Mouse (Mus musculus) cerebellum, adult 11-12 months (tissue): ENCODE results near the gene Ppm1h.
"Not testable (repeated sequence)": the region's sequence is repeated elsewhere in the genome, so short reads cannot be mapped to it uniquely, and the experiment has no call there.

Experiments used
- DNase-seq: peaks from one replicate; pipeline ENCODE4 v3.0.0; 2022

The Ppm1h gene

DNA sequence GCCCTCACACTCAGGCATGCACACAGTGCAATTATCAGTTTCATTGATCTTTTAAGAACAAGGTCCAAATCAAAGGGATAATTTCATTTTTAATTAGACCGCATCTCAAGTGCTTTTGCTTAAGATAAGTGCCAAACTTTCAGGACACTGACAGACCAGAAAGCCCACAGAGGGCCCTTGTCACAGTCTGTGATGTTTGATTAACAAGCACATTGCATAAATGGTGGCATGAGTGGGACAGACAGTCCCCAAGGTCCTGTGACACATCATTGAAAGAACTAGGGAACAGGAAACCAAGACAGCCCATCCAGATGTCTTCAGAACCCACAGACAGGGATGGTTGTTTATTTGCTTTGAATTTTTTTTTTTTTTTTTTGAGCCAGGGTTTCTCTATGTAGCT lies 221.9 kb downstream of the Ppm1h start:
- DNase-seq, result no peak

DNA sequence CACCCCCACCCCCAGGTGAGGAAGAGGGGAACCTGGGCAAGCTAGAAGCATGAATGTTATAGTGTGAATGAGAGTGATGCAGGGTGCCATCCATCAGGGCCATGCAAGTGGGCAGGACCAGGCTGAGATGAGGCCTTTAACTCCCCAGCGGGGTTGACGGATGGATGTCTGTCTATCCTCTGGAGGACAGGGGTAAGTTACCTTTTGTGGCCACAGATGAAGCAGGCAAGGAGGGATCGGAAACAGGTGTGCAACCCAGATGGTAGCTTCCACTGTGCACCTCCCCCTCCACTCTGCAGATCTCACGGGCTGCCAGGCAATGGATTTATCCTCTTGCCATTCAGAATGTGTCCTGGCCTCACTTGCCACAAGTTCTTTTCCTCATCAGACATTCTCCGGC lies 222.8 kb downstream of the Ppm1h start:
- DNase-seq, result peak; percentile 56

DNA sequence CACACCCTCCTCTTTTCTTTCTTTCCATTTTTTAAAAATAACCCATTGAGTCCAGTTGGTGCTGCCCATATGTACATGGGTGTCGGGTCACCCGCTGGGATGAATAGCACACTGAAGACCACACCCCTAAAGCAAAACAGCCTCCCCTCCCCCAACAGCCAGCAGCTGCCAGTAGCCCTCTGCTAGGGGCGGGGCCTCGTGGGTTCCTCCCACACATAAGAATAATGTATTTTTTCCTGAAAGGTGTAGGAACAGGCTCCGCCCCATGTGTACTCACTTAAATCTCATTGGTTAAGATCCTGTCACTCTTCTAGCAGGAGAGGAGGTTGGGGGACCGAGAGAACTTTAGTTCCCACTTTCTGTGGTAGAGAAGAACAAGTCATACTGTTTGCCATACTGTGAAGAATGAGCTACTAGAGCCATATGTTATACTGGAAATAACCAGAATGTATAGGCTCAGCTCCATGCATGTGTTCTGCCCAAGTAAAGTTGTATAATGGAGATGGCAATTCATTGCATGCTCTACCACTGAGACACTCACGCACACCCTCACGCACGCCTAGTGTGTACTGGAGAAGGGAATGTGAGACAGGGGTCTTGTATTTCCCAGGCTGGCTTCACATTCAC lies 231.0 kb downstream of the Ppm1h start:
- no peak for DNase-seq

DNA sequence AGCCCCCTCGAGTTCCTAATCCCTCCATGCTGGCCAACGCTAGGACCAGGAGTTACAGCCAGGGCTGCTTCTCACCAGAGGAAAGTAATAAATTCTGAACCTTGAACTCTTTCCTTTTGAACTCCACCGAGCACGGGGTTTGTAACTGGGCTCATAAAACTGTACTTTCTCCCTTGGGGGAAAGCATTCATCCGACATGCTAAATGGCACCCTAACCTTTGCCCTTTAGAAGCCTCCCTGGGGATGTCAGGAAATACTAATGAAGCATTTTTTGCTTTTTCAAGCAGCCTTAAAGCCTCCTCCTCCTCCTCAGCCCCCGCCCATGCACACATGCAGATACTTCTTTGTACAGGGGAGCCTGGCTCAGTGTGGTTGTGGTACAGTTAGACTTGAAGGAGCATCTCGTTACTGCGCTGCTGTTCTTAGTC lies 232.2 kb downstream of the Ppm1h start:
- DNase-seq, result no peak

DNA sequence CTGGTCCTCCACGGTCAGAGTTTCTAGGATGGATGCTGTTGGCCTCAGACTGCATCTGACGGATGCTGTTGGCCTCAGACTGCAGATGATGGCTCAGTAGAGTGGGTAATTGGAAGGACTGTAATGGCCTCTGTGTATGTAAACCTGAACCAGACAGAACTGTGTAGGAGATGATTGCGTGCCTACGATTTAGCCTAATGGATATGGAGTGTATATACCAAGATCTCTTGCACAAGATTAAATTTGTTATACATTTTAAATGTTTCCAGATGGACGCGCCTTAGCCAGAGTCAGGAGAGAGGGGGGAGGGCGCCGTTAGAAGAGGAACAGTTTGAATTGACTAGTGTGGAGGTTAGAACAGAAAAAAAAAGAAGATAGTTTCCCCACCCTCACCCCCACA lies 233.1 kb downstream of the Ppm1h start:
- DNase-seq, result no peak

DNA sequence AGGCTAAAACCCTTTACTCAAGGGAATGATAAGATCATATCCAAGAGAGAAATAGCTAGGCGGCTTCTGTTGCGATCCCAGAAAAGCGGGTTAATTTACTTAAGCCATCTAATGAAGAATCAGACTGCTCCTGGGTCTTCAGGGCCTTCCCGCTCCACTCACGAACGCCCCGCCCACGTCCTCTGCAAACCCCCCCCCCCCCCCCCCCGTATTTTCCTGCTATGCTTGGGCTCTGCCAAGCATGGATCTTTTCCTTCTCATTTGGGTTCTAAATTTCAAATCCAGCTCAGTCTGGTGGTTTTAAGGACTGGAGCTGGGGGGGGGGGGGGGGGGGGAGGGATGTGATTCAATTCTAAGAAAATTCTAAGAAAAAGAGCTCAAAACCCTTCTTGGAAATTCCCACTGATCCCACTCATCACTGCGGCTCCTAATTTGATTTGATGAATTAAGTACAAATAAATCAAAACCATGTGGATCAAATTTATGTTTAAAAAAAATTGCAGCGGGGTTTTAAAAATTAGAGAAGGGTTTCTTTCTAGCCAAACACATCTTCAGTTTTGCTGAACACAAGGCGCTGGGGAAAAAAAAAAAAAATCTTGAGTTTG lies 233.6 kb downstream of the Ppm1h start:
- no peak for DNase-seq

DNA sequence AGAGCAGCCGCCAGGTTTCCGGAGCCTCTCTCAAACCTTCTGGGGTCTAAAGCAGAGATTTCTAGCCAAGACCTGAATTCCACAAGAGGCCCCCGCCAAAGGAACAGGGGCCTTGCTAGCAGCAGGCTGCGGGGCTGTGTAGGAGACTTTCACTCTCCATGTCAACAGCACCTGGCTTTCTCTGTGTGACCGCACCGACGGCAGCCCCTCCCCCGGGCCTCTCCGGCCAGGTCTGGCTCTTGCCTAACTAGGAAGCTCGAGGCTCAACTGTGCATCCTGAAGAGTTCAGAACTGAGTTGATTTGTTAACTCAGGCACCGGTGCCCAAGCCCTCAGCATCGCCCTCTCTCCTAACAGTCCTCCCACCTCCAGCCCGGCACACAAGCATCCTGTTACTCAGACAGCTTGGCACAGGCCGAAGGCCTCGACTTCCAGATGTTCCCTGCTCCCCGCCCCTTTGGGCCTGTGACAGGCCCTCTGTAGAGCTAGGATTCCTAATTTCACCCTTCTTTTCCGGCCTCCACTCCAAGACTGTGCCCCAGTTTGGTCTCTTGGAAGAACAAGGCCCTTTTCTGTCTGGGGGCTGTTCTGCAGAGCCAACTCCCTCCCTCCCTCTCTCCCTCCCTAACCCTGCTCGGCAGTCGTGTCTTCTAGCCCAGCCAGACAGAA lies 234.3 kb downstream of the Ppm1h start:
- peak; percentile 67 for DNase-seq

DNA sequence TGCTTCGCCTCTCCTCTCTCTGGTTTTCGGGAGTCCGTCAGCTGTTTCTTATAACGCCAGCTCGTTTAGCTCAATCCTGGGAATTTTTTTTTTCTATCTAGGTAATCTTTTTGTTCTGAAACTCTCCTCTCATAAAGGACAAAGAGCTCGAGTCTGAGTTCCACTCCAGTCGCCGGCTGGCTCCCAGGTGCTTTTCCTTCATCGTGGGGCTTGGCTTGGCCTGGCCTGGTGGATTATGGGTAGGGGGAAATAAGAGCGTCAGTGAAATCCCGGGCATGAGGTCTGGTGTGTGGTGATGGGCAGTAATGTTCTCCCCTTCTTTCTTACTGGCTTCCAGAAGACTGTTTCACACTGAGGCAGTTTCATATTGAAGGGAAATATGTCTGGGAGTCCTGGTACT lies 234.8 kb downstream of the Ppm1h start:
- no peak for DNase-seq

DNA sequence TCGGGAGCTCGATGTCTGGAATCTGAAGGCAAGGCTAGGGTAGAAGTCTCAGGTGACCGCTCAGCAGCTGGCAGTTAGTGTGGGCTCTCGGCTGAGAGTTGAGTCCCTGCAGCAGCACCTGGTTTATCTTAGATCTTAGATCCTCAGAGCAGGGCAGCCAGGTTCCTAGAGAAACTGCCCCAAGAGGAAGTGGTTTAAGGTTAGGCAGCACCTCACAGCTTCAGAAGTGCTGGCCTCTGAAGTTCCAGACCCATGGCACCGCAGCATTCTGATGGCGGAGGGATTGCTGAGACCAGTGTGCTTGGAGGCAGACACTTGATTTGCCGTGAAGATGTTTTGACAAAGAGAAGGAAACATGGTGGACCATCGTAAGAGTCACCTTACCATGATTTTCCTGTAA lies 237.3 kb downstream of the Ppm1h start:
- no peak for DNase-seq

DNA sequence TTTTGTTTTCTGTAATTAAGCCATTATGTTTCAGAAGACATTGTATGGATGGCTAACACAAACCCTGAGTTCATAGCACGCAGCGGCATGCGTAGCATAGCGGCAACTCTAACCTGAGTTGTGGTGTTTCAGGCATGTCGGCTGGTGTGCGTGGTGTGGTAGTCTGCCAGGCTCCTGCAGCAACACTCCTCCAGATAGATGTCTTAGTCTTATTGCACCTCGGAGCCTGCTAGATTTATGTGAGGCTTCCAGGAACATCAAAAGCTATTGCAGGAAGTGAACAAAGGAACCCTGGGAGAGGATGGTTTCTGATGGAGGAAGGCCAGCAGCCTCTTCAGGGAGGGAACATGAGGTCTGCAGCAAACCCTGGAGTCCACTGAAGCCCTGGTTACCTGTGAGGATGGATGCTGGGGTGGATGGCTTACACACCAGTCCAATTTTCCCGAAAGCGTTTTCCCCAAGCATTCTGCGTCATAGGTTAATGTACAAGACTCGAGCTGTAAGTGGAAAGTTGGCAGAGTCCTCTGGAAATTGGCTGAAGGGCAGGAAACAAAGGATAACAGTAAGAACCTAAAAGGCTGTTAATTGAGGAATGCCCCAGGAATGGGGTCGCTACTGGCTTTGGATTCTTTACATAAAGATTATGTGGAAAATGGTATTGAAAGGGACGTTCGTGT lies 239.2 kb downstream of the Ppm1h start:
- DNase-seq, result no peak

DNA sequence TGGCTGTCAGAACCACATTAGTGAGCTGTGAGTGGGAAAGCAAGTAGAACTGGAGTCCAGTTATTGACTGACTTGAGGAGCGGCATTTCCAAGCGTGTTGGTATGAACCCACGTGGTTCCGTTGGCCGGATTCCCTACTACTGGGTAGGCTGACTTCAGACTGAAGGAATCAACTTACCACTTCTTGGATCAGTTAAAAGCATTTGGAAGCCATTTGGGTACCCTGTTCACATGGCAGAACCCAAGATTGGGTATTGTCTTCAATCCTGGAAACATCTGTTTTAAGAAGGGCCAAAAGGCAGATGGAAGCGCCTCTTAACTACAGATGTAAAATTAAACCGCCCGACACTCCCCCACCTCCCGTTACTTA lies 239.7 kb downstream of the Ppm1h start:
- DNase-seq, result no peak

DNA sequence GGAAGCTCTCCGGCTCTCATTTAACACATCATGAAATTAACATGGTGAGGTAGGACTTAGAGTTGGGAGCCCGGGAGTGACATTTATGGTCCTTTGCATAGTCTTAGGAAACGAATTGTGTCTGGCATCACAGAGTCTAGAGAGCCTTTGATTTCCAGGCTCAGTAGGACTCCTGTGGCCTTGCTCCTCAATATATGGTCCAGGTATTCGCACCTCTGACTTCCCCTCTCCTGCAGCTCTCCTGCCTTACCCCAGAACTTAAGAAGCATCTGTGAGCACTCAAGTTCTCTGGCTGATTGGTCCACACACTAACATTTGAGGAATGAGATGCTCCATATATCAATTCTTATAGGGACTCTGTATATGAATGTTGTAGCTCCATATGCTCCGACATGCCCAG lies 240.2 kb downstream of the Ppm1h start:
- no peak for DNase-seq

DNA sequence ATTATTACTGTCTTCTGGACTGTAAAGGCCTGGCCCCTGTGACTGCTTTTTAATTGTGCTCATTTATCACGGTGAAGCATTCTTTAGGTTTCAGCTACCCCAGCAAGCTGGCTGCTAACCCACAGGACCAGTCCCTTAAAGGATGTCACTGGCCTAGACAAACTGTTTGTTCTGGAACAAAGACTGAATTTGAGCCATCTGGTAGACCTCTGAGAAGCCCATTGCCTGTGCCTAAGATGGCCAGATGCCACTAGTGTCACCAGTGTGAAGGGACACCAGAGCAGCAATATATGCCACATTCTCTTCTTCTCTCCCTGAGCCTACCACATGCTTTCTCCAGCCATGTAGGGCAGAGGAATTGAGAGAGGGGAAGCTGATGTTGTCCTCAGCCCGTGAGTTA lies 240.9 kb downstream of the Ppm1h start:
- peak; percentile 61 for DNase-seq

DNA sequence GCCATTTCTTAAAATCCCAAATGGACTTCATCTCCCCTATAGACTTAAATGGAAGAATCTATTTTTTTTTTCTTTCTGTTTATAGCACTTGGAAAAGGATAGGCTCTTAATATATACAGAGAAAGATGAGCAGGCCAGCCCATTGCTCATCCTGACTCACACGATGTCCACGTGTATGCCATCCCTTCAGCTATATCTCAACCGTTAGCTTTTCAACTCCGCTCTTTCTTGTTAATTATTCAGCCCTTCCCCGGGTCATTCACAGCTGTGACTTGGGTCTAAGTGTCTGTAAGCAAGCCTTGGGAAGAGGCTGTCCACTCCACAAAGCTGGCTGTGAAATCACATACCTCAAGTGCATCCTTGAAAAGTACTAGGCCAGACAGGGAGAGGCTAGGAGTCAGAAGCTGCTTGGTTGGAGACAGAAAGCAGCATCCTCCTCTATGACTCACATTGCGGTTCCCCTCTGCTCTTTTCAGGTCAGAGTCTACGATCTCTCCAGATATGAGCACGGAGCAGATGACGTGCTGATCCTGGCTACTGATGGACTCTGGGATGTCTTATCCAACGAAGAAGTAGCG lies 241.7 kb downstream of the Ppm1h start:
- no peak for DNase-seq

DNA sequence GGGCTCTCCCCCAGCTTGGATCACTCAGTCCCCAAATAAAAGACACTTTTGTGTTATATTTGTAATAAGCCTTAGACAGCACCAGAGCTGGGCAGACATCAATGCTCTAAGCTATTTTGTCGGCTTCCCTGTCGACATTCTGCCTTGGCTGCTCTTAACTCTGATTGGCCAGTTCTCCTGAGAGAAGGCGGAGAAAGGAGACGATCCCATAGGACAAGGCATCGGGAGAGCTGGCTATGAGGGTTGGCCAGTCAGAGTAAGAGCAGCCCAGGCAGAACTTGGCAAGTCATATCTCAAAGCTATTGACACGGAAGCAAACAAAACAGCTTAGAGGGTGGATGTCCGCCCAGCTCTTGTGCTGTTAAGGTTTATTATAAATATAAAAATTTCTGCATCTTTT lies 243.7 kb downstream of the Ppm1h start:
- DNase-seq, result no peak

DNA sequence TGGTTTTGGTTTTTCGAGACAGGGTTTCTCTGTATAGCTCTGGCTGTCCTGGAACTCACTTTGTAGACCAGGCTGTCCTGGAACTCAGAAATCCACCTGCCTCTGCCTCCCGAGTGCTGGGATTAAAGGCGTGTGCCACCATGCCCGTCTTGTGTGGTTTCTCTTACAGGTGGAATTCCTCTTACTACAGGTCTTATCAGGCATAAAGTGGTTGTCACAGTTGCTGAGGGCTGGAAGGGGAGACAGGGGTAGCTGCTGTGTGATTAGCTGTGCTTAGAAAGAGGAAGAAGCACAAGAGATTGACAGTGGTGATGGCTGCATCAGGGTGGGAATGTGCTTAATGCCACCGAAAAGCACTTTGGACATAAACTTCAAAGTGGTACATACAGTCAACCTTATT lies 246.0 kb downstream of the Ppm1h start:
- not testable (repeated sequence) for DNase-seq

DNA sequence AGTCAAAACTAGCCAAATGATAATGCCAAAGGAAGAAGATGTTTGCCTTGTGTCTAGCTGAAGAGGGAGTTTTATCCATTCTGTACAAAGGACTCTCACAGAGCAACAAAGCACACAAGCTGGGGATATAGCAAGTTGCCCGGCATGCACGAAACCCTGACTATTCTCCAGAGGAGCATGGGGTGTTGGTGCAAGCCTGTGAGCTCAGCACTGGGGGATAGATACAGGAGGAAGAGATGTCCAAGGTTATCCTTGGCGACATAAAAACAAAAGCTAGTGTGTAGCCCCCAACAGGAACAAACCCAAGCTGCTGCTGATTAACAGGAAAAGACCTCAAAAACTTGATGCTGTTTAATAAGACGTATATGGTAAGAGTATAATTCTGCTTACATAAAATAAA lies 247.7 kb downstream of the Ppm1h start:
- no peak for DNase-seq

DNA sequence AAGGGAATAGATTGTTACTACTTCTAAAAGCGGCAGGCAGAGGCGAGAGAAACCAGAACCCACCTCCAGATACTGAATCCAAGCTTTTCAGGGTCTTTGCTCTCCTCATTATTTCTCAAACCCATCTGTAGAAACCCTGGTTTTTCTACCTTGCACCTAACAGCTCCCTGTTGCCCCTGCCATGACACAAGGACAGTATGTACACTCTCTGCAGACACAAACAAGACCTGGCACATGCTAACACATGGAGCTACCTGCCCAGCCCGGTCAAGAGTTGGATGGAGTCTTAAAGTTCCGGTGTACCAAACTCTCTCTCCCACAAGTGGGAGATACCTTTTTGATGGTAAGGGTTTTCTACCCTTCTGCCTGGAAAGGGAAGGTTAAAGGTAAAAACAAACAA lies 252.0 kb downstream of the Ppm1h start:
- no peak for DNase-seq

DNA sequence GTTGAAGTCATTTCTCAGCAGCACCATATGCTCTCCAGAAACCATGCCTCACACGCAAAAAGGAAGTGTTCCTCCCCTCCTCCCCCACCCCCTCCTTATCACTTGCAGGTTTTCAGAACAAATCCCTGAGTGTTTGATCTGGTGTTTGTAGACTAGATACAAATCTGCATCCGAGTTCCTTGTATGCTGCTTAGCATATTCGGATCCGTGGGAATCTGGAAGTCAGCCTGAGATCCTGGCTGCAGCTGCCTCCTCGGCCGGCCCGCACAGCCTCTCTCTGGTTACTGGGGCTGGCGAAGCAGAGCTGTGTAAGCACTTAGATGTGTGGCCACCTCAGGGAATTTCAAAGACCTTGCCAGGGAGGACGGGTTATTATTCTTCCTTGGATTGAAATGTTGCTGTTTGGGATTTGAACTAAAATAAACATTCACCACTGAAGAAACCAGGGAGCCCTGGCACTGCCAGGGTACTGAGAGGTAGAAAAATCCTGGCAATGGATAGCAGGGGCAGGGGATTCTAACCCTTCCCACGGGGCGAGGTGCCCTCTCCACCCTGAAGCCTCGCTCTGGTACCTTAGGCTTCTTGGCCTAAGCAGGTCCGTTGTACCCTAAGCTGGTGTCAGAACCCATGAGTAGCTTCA lies 252.8 kb downstream of the Ppm1h start:
- peak; percentile 58 for DNase-seq

DNA sequence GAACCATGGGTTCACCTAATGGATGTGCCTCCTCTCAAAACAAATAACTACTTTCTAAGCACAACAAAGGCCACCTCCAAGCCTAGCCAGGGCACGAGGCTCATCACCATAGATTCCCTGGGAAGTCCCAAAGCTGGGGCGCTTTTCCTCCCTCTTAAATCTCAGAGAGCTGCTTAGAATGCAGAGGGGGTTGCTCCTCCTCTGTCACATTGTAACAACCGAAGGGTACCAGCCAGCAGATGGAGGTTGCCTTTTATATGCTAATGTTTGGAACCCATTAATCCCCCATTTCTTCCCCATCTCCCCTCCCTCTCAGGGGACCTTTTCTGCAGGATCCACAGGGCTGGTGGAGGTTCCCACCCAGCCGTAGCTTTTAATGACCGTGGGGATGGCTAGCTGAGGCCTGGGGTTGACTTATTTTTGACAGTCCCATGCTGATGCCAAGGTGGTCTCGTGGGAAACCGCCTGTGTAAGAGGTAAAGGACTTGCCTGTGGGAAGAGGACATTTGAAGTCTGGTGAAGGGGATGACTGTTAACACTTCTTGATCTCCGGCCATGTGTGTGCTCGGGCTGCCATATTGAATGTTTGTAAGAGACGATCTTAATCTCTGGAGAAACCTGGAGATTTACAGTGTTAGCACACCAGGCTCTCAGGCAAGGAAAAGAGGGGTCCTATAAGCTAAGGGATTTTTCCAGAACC lies 253.4 kb downstream of the Ppm1h start:
- DNase-seq, result no peak

DNA sequence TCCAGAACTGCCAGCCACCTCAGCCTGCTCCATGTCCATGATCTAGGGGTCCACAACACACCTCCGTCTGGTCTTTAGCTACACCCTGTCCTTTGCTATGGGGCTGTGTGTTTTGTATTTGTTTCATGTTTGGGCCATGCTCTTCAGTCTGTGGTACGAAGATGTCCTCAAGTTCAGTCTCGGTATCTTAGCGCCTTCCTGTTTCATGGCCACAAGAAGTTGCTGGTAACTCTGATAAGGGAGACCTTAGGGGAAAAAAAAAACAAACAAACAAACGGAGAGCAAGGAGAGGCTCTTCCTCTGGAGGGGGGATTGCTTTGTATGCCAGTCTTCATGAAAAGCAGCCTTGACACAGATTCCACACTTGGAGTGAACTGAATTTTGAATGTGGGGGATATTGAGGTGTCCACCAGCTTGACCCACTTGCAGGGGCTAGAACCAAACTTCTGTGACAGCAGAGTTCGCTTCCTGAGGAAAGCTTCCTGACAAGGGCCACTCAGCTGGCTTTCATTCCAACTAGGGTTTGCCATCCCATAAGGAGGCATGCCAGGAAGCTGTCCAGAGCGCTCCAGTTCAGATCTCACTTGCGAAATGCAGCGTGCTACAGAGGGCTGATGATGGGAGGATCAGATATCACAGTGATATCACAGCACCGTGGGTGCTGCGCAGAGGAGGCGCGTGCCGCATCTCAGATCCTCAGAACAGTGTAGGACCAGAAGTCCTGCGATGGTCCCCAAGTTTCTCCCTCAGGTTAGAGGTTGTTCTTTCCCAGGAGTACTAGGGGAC lies 254.7 kb downstream of the Ppm1h start:
- DNase-seq, result no peak

DNA sequence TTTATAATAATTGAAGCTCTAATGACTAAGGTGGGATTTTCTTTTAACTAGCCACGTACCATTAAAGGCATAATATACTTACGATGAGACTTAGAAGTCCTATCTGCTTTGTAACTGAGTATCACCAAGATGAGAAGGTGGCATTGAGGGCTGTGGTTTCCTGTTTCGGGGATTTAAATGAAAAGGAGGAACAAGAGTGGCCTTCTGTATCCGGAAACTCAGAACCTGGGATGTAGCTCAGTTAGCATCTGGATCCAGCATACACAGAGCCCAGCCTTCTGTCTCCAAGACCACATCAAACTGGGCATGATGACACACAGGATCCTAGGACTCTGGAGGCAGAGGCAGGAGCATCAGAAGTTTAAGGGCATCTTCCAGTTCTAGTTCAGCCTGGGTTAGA lies 256.8 kb downstream of the Ppm1h start:
- DNase-seq, result not testable (repeated sequence)
